Mouse (Mus musculus) CD4-positive naive resting alpha-beta T cell, adult 76 days (primary cell): Measurements from ENCODE around the gene Dcps. TPM values are rescaled to one million over a fixed set of nuclear protein-coding genes. Genes with fewer than 3 reads are reported as not detected.

ENCODE experiments used
- total RNA-seq: library from RNA; stranded (reverse); gene quantifications from one replicate; pipeline ENCODE4 v1.2.4, GENCODE M21; 2023

Gene Dcps
- 27.6 TPM for total RNA-seq

GRCm38 (mm10) chr9:35175251-35176123 lies at the start of gene Dcps:
TSS of gene Dcps (minus strand) at chr9:35176061.

DNA sequence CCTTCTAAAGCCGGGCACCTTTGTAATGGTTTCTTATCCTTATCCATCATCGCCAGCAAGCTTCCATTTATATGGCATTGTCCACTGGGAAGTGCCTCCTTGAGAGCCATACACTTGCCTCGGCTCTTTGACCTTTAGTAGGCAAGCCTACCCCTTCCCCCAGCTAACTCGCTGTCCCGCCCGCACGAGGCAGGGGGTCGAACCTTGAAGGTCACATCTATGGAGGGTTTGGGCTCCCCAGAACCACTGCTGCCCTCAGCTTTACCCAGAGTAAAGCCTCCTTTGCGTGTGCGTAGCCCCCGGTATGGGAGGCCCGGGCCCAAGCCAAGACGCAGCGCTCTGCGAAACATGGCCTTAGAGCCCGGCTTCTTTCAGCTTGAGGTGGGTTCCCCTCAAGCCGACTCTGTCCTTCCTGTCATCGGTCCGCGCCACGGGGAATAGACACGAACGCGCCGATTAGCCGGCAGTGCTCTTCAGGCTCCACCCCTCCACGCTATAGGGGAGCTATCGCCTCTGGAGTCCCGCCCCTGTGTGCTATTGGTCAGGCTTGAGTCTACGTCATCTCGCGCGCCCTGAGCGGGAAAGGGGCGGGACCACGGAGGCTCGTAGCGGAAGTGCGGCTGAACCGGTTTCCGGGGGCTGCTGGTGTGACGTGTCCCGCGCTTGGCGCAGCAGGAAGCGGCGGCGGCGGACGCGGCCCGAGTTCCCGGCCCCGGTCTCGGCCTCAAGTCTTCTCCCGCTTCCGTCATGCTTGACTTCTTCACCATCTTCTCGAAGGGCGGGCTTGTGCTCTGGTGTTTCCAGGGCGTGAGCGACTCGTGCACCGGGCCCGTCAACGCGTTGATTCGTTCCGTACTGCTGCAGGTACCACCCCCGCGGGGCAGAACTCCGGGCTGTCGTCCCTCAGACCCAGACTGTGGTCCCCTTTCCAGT lies 34.9 kb upstream of the Dcps start, which contains the start of gene Foxred1:
Foxred1 (minus strand) TSS at position 514 of the 933 bp plus-strand sequence.

GRCm38 (mm10) chr9:35199772-35200471 lies 24.1 kb upstream of the Dcps start, which contains the start of the genes Srpr and Tirap:
TSS of gene Srpr (plus strand) at chr9:35200175.
TSS of gene Tirap (minus strand) at chr9:35200291.

DNA sequence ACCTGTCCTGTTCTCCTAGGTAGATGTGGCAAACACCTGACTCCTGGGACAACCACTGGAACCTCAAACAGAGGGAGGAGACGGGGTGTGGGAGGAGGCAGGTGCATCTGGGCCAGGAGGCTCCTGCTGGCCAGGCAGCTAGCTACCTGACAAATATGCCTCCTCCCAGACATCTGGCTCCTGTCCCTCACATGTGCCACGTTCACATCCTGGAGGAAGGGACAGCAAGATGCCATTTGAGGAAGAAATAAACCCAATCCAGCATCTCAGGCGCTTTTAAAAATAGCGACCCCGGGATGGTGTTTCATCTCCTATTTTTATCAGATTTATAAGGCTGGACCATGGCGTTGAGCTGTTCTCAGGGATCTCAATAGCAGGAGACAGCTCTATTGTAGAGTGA lies 56.7 kb downstream of the Dcps start, which contains the start of gene St3gal4:
St3gal4 (minus strand) TSS at position 101 of the 400 bp plus-strand sequence.

Other genes with a start within 250 kb of the Dcps start
- 33.9 TPM for gene St3gal4, start 56.8 kb downstream of the Dcps start, total RNA-seq
- 105 TPM for gene Srpr, start 24.1 kb upstream of the Dcps start, total RNA-seq
- 5.6 TPM for gene Tirap, start 24.2 kb upstream of the Dcps start, total RNA-seq
- gene Foxred1, start 35.0 kb upstream of the Dcps start, total RNA-seq = 20.6 TPM
- 16.4 TPM for gene Fam118b, start 91.7 kb upstream of the Dcps start, total RNA-seq
- gene Rpusd4, start 91.8 kb upstream of the Dcps start, total RNA-seq = 33.0 TPM
- 24.1 TPM for gene Cdon, start 245.1 kb upstream of the Dcps start, total RNA-seq